Mouse (Mus musculus) right cerebral cortex, postnatal 14 days (tissue): ENCODE measurements at regions not wholly inside any gene's neighbourhood (a gene's known extent, or its start where the extent isn't known, plus 50 kb on each side); places are given as distances from the start of the nearest gene placed in this dataset.

Experiments
- DNase-seq: peaks from one replicate; pipeline ENCODE4 v3.0.0; 2022

GRCm38 (mm10) chr2:167752805-167753556 lies 63.4 kb upstream of the Tmem189 start:
- DNase-seq, result no peak

- DNase-seq, result no peak
Observed at GRCm38 (mm10) chr2:167751585-167751984, 62.0 kb upstream of the Tmem189 start.

- DNase-seq, result no peak
Observed at GRCm38 (mm10) chr2:167748297-167748696, 58.7 kb upstream of the Tmem189 start.

- no peak for DNase-seq
Observed at GRCm38 (mm10) chr2:167747164-167747843, 57.7 kb upstream of the Tmem189 start.

GRCm38 (mm10) chr2:167746344-167746743 lies 56.7 kb upstream of the Tmem189 start:
- DNase-seq, result no peak

- no peak for DNase-seq
Observed at GRCm38 (mm10) chr2:167745409-167745808, 55.8 kb upstream of the Tmem189 start.

GRCm38 (mm10) chr2:167744080-167744479 lies 54.5 kb upstream of the Tmem189 start:
- DNase-seq, result no peak

GRCm38 (mm10) chr2:167742479-167742878 lies 52.9 kb upstream of the Tmem189 start:
- DNase-seq, result no peak

GRCm38 (mm10) chr2:167740516-167741189 lies 51.0 kb upstream of the Tmem189 start:
- DNase-seq, result no peak
